23 mouse cellular contexts compared by ENCODE assay signal in the genomic region with DNA sequence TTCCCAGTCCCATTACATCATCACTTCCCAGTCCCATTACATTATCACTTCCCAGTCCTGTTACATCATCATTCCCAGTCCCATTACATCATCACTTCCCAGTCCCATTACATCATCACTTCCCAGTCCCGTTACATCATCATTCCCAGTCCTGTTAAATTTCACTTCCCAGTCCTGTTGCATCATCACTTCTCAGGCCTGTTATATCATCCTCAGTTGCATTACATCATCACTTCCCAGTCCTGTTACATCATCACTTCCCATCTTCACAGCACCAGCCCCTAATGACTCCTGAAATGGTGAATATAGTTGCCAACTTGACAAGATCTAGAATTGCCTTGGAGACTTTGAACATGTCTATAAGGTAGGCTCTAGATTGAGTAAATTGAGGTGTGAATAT. TPM values are rescaled to one million over a fixed set of nuclear protein-coding genes. Genes with fewer than 3 reads are reported as not detected.
DNase-seq lines count a peak whose midpoint lies in the region; ATAC-seq lines count a peak whose summit lies in the region.
"Had no signal": no experiment of that assay in that cellular context is flagged by ENCODE, and none has a peak within 500 bp of the region (broad histone marks: within the 10 kb centered on the region; RNA-seq: fewer than 3 reads in every experiment).

No protein-coding gene starts in this region.

- no peak for DNase-seq in midbrain, embryonic 10.5 days (ENCODE audit: low spot score)
- DNase-seq in midbrain, embryonic 11.5 days (ENCODE audit: low spot score, missing footprints), result no peak
- DNase-seq in embryonic facial prominence, embryonic 10.5 days (ENCODE audit: low spot score), result no peak
- no peak for DNase-seq in left cerebral cortex, postnatal 14 days (ENCODE audit: low spot score in 2 of 2)
- DNase-seq in heart, adult 18-20 months, result no peak
- DNase-seq in spleen, adult 18-20 months, result no peak
- DNase-seq: adrenal gland, adult 8-10 months; adrenal gland, postnatal 25 days; cerebellum, adult 11-12 months; cerebellum, adult 8-10 months; cerebellum, postnatal 10 days; embryo, embryonic 11 days; gastrocnemius, postnatal 10 days; gastrocnemius, postnatal 36 days; heart, adult 11 months had no signal

- H3K4me3 ChIP-seq in midbrain, embryonic 10.5 days, result no peak overlapping the region
- H3K4me3 ChIP-seq in midbrain, embryonic 11.5 days (ENCODE audit: low read depth, low read length), result no peak overlapping the region
- no peak overlapping the region for H3K4me3 ChIP-seq in embryonic facial prominence, embryonic 10.5 days
- H3K4me3 ChIP-seq: forebrain, embryonic 10.5 days; forebrain, embryonic 13.5 days; hindbrain, embryonic 12.5 days; hindbrain, embryonic 15.5 days had no signal

- H3K9ac ChIP-seq in midbrain, embryonic 11.5 days (ENCODE audit: low read length), result no peak overlapping the region
- H3K9ac ChIP-seq: forebrain, embryonic 13.5 days; hindbrain, embryonic 12.5 days; hindbrain, embryonic 15.5 days had no signal

- H3K36me3 ChIP-seq in midbrain, embryonic 10.5 days, result no peaks in the 10 kb centered on the region
- no peaks in the 10 kb centered on the region for H3K36me3 ChIP-seq in midbrain, embryonic 11.5 days (ENCODE audit: control insufficient read depth, insufficient read depth, low read length)
- no peaks in the 10 kb centered on the region for H3K36me3 ChIP-seq in embryonic facial prominence, embryonic 10.5 days (replicated peaks)
- H3K36me3 ChIP-seq: forebrain, embryonic 10.5 days; hindbrain, embryonic 12.5 days; hindbrain, embryonic 15.5 days had no signal

- H3K4me2 ChIP-seq in midbrain, embryonic 11.5 days, result no peak overlapping the region
- H3K4me2 ChIP-seq: forebrain, embryonic 13.5 days; heart, embryonic 11.5 days; hindbrain, embryonic 12.5 days; hindbrain, embryonic 15.5 days had no signal

- intact Hi-C loops in left cerebral cortex, postnatal 14 days (cut with DNase I), result no loop called here

- 91% methylated on average over 1 of the region's 1 CpGs for WGBS in midbrain, embryonic 10.5 days
- WGBS in midbrain, embryonic 11.5 days, result 97% methylated on average over 1 of the region's 1 CpGs
- WGBS in embryonic facial prominence, embryonic 10.5 days, result 91% methylated on average over 1 of the region's 1 CpGs

- H3K9me3 ChIP-seq in midbrain, embryonic 10.5 days (replicated peaks), result no peaks in the 10 kb centered on the region
- H3K9me3 ChIP-seq in midbrain, embryonic 11.5 days (ENCODE audit: control insufficient read depth, low read length), result no peaks in the 10 kb centered on the region
- no peaks in the 10 kb centered on the region for H3K9me3 ChIP-seq in embryonic facial prominence, embryonic 10.5 days
- H3K9me3 ChIP-seq: forebrain, embryonic 10.5 days; forebrain, embryonic 13.5 days; hindbrain, embryonic 12.5 days; hindbrain, embryonic 15.5 days had no signal

- H3K27me3 ChIP-seq in midbrain, embryonic 10.5 days (ENCODE audit: low read depth, poor library complexity, severe bottlenecking), result peaks cover 9% of the 10 kb centered on the region
- H3K27me3 ChIP-seq in midbrain, embryonic 11.5 days (ENCODE audit: control insufficient read depth, insufficient read depth, low read length), result no peaks in the 10 kb centered on the region
- peaks cover 49% of the 10 kb centered on the region for H3K27me3 ChIP-seq in embryonic facial prominence, embryonic 10.5 days (replicated peaks; ENCODE audit: low read depth, poor library complexity, severe bottlenecking)
- H3K27me3 ChIP-seq: forebrain, embryonic 13.5 days; hindbrain, embryonic 12.5 days; hindbrain, embryonic 15.5 days had no signal

- no peak for ATAC-seq in midbrain, embryonic 11.5 days (ENCODE audit: low FRiP score)
- peak; percentile 53 for ATAC-seq in megakaryocyte progenitor cell, adult 5-6 weeks (replicated peaks; ENCODE audit: poor library complexity)
- ATAC-seq: CD4-positive, CD25-positive, alpha-beta regulatory T cell, adult 4 months; forebrain, embryonic 13.5 days; forebrain, embryonic 16.5 days had no signal

- H3K4me1 ChIP-seq in midbrain, embryonic 10.5 days, result peaks cover 38% of the 10 kb centered on the region
- no peaks in the 10 kb centered on the region for H3K4me1 ChIP-seq in midbrain, embryonic 11.5 days (ENCODE audit: control insufficient read depth, insufficient read depth, low read length)
- H3K4me1 ChIP-seq in embryonic facial prominence, embryonic 10.5 days, result peaks cover 40% of the 10 kb centered on the region

- peak overlapping the region; percentile 85; the same call in 1 of the 2 replicates for H3K27ac ChIP-seq in midbrain, embryonic 10.5 days (replicated peaks)
- no peak overlapping the region for H3K27ac ChIP-seq in midbrain, embryonic 11.5 days (ENCODE audit: low read depth, low read length)
- peak overlapping the region; percentile 77 for H3K27ac ChIP-seq in embryonic facial prominence, embryonic 10.5 days (replicated peaks)
- H3K27ac ChIP-seq: forebrain, embryonic 13.5 days; hindbrain, embryonic 12.5 days; hindbrain, embryonic 15.5 days had no signal

RNA-seq across cellular contexts. Expression of gene Ano1, which starts 17.1 kb away (rescaled TPM):
- polyA plus RNA-seq in midbrain, embryonic 10.5 days (2016; fragmentation: Nextera tagmentation; extraction: Ambion mirVana), result 29.4 and 41.5 TPM in 2 replicates
- 22.8 and 26.0 TPM in 2 replicates for polyA plus RNA-seq in midbrain, embryonic 11.5 days (2014; fragmentation: Nextera tagmentation; extraction: Ambion mirVana)
- polyA plus RNA-seq in embryonic facial prominence, embryonic 10.5 days (2016; fragmentation: Nextera tagmentation; extraction: Ambion mirVana), result 8.7 and 11.3 TPM in 2 replicates
- total RNA-seq in megakaryocyte progenitor cell, adult 5-6 weeks (2015), result not detected in 2 replicates
- not detected in 2 replicates for total RNA-seq in megakaryocyte progenitor cell, adult 5-6 weeks (2017)
- total RNA-seq in left cerebral cortex, postnatal 14 days (2021), result 1 to 10 TPM; 3.1 to 3.5 TPM
- 10 to 100 TPM; 10.3 to 13.0 TPM for total RNA-seq in heart, adult 18-20 months (2021)

Comparison
In these comparisons a context has a peak if more than half of its experiments do, and no peak if none do; other contexts are left out.
1. RNA of gene Ano1, which starts 17.1 kb away (total RNA-seq): 10.3 to 13.0 TPM in heart, adult 18-20 months and 3.1 to 3.5 TPM in left cerebral cortex, postnatal 14 days; not detected in megakaryocyte progenitor cell, adult 5-6 weeks; every median in the first group is over 4 times any median in the second.